Mouse (Mus musculus) hindbrain, postnatal 0 days (tissue): ENCODE measurements around the gene Aagab. TPM values are rescaled to one million over a fixed set of nuclear protein-coding genes. Genes with fewer than 3 reads are reported as not detected.

Source experiments
- ATAC-seq: fragments of 200-750 bp; cut with Nextera tagmentation; 2 replicates; pipeline ENCODE4 v1.8.0; 2017; ENCODE audit warnings: mild to moderate bottlenecking, moderate TSS enrichment, moderate library complexity
- DNase-seq: peaks from one replicate; pipeline ENCODE4 v3.0.0-alpha.2; 2015; ENCODE audit warnings: low spot score
- H3K27ac ChIP-seq: fragments of 300-500 bp; sonication (generic); 2 replicates; pipeline ENCODE4 v1.5.1; 2014; ENCODE audit warnings: mild to moderate bottlenecking
- H3K27me3 ChIP-seq: fragments of 300-500 bp; sonication (generic); 2 replicates; pipeline ENCODE4 v1.6.1; 2014; ENCODE audit warnings: low read length, mixed read lengths; ENCODE audit not compliant: insufficient read depth
- H3K36me3 ChIP-seq: fragments of 300-500 bp; sonication (generic); 2 replicates; pipeline ENCODE4 v1.6.1; 2014; ENCODE audit warnings: low read length, mixed read lengths; ENCODE audit not compliant: insufficient read depth
- H3K4me1 ChIP-seq: fragments of 300-500 bp; sonication (generic); 2 replicates; pipeline ENCODE4 v1.6.1; 2014; ENCODE audit warnings: antibody characterized with exemption, low read length, mixed read lengths; ENCODE audit not compliant: insufficient read depth
- H3K4me2 ChIP-seq: fragments of 300-500 bp; sonication (generic); 2 replicates; pipeline ENCODE4 v1.6.1; 2014; ENCODE audit warnings: low read depth, mild to moderate bottlenecking, low read length, moderate library complexity, mixed read lengths
- H3K4me3 ChIP-seq: fragments of 300-500 bp; sonication (generic); 2 replicates; pipeline ENCODE4 v1.5.1; 2014; ENCODE audit warnings: low read length
- H3K9ac ChIP-seq: fragments of 300-500 bp; sonication (generic); replicated peaks from 2 replicates; pipeline ENCODE4 v1.6.1; 2014; ENCODE audit warnings: mild to moderate bottlenecking, low read length, moderate library complexity, mixed read lengths
- H3K9me3 ChIP-seq: fragments of 300-500 bp; sonication (generic); 2 replicates; pipeline ENCODE4 v1.6.1; 2016; ENCODE audit warnings: low read length, mixed read lengths
- CTCF ChIP-seq: IDR thresholded peaks from 2 replicates; pipeline ENCODE4 v1.5.1; 2016; ENCODE audit warnings: antibody characterized with exemption, control low read depth, low read depth
- WGBS: fragments of 180-500 bp; shearing (Covaris S2); extraction: QIAGEN DNeasy Blood & Tissue Kit; methylation state at CpG from one replicate; pipeline ENCODE4 v1.1.7; 2014; 5-methylcytosine and 5-hydroxymethylcytosine counted together
- polyA plus RNA-seq: library from polyadenylated mRNA; unstranded; fragments of >200 nt; fragmentation: Nextera tagmentation; extraction: Ambion mirVana; gene quantifications from 2 replicates; pipeline ENCODE4 v1.2.1, GENCODE M21; 2015
- total RNA-seq: library from RNA; depleted of rRNA; stranded (reverse); fragments of >200 nt; gene quantifications from 2 replicates; pipeline ENCODE4 v1.2.3, GENCODE M21; 2014

Gene Aagab
- total and polyA plus RNA-seq, 2 experiments from 2014 or later: 30.9 to 51.9 TPM

- H3K9me3 ChIP-seq: no peaks in the 10 kb centered on the region
- DNase-seq (peak; percentile 22), ATAC-seq (0 out of 2 replicates have a peak, but pooled peaks have one; percentile 51)
- H3K9ac ChIP-seq: no peak overlapping the region
- H3K27me3 ChIP-seq: no peaks in the 10 kb centered on the region
- 16% methylated on average over 13 of the region's 13 CpGs for WGBS
- no peaks in the 10 kb centered on the region for H3K36me3 ChIP-seq
- peaks cover 13% of the 10 kb centered on the region; the same call in 1 of the 2 replicates for H3K4me1 ChIP-seq
- H3K4me3 ChIP-seq: no peak overlapping the region
- 0 out of 2 replicates have a peak overlapping the region, but pooled peaks have one; percentile 7 for H3K4me2 ChIP-seq
- TF ChIP-seq CTCF: peak; percentile 13; the same call in 1 of the 2 replicates
- H3K27ac ChIP-seq: no peak overlapping the region; the same call in 1 of the 2 replicates
Measured at GRCm38 (mm10) chr9:63610841-63611366, 8.4 kb downstream of the Aagab start.

GRCm38 (mm10) chr9:63611967-63612366 lies 9.5 kb downstream of the Aagab start:
- no peak for DNase-seq
- 67% methylated on average over 5 of the region's 5 CpGs for WGBS

DNA sequence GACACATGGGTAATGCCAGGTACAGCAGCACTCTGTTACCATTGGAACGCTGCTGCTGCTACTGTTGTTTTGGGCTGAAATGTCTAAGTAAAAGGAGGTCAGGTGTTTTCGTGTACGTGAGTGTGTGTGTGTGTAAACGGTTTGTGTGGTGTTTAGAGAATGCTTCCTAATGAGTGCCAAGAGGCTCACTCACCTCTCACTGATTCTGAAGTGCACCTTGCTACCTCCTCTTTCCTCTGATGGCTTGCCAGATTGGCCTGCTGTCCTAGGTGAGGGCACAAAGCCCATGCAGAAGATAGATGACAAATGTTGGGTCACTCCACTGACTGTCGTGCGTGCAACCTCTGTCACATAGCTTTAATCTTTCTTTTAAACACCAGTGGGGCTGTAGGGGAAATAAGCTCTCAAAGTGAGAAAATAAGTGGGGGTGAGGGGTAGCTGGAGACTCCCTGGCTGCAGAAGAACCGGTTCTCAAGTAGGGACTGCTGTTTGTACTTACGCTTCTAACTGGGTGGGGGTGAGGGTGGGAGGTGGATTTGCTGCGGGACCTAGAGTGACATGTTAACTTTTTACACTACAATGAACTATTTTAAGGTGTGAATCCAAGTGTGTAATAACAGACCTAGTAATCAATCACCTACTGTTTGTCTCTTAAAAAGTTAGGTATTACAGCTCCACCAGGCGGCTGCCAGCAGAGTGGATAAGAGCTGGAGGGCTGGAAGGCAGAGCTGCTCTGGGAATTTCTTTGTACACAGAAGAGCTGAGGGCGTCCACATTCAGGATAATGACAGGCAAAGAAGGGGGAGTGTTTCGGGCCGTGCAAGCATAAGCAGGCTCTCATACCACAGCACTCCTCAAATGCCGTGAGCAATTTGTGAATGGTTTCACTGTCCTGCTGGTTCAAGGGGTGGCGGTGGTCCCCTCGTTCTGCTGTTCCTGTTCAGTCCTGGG lies 10.4 kb downstream of the Aagab start:
- no peaks in the 10 kb centered on the region for H3K27me3 ChIP-seq
- peaks cover 13% of the 10 kb centered on the region; the same call in 1 of the 2 replicates for H3K4me1 ChIP-seq
- H3K9me3 ChIP-seq: no peaks in the 10 kb centered on the region
- ATAC-seq (peak; percentile 73), DNase-seq (peak; percentile 76)
- H3K27ac ChIP-seq: 0 out of 2 replicates have a peak overlapping the region, but pooled peaks have one; percentile 6
- 47% methylated on average over 16 of the region's 16 CpGs for WGBS
- no peak overlapping the region for H3K9ac ChIP-seq
- H3K36me3 ChIP-seq: peaks cover 13% of the 10 kb centered on the region; the same call in 1 of the 2 replicates
- H3K4me3 ChIP-seq: no peak overlapping the region
- peak; percentile 60 for TF ChIP-seq CTCF
- H3K4me2 ChIP-seq: 0 out of 2 replicates have a peak overlapping the region, but pooled peaks have one; percentile 3

More at GRCm38 (mm10) chr9:63611967-63612366, 9.5 kb downstream of the Aagab start:
- TF ChIP-seq CTCF: no peak
- no peaks in the 10 kb centered on the region for H3K9me3 ChIP-seq
- H3K4me1 ChIP-seq: peaks cover 13% of the 10 kb centered on the region; the same call in 1 of the 2 replicates
- no peak overlapping the region for H3K27ac ChIP-seq
- H3K9ac ChIP-seq: no peak overlapping the region
- ATAC-seq: no peak
- H3K36me3 ChIP-seq: peaks cover 4% of the 10 kb centered on the region; the same call in 1 of the 2 replicates
- H3K4me2 ChIP-seq: no peak overlapping the region
- no peaks in the 10 kb centered on the region for H3K27me3 ChIP-seq
- no peak overlapping the region for H3K4me3 ChIP-seq

DNA sequence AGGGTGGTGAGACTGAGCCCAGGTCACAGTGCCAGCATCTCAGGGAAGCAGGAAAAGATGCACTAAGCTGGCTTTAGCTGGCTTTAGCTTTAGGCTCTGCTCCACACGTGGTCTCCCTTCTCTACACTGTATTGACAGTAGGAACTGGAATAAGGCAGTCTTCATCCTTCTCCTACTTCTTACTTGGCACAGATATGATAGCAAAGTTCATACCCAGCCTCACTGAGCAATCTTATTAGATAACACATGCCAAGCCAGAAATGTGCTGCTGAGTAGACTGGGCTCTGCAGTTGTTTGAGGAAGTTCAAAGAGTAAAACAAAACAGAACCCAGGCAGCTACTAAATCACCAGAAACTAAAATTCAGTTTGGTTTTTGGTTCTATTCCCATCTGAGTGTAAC lies 11.1 kb downstream of the Aagab start:
- no peak overlapping the region for H3K4me3 ChIP-seq
- H3K9me3 ChIP-seq: no peaks in the 10 kb centered on the region
- H3K27me3 ChIP-seq: no peaks in the 10 kb centered on the region
- H3K27ac ChIP-seq: 0 out of 2 replicates have a peak overlapping the region, but pooled peaks have one; percentile 6
- peaks cover 16% of the 10 kb centered on the region; the same call in 1 of the 2 replicates for H3K36me3 ChIP-seq
- H3K9ac ChIP-seq: no peak overlapping the region
- 0 out of 2 replicates have a peak overlapping the region, but pooled peaks have one; percentile 3 for H3K4me2 ChIP-seq
- WGBS: 21% methylated on average over 1 of the region's 1 CpGs
- DNase-seq: no peak
- ATAC-seq: 0 out of 2 replicates have a peak, but pooled peaks have one; percentile 40
- TF ChIP-seq CTCF: no peak
- peaks cover 13% of the 10 kb centered on the region; the same call in 1 of the 2 replicates for H3K4me1 ChIP-seq

- Histone ChIP-seq H3K27me3 (no peaks in the 10 kb centered on the region), H3K4me3 (no peak overlapping the region), H3K9me3 (no peaks in the 10 kb centered on the region), H3K27ac (no peak overlapping the region), H3K4me2 (no peak overlapping the region), H3K4me1 (peaks cover 13% of the 10 kb centered on the region; the same call in 1 of the 2 replicates), H3K36me3 (peaks cover 16% of the 10 kb centered on the region; the same call in 1 of the 2 replicates), H3K9ac (no peak overlapping the region)
- ATAC-seq (no peak), DNase-seq (no peak)
- TF ChIP-seq CTCF: no peak
- 84% methylated on average over 11 of the region's 11 CpGs for WGBS
Measured at GRCm38 (mm10) chr9:63614018-63614985, 11.8 kb downstream of the Aagab start.
